Mouse (Mus musculus) ES-E14 (cell line): ENCODE results near the gene C1s1. TPM values are rescaled to one million over a fixed set of nuclear protein-coding genes. Genes with fewer than 3 reads are reported as not detected.

Experiments used
- DNase-seq: peaks from one replicate; pipeline ENCODE4 v3.0.0-alpha.2; 2013; ENCODE audit warnings: low read depth, low spot score
- H3K27ac ChIP-seq: 2 replicates; pipeline ENCODE4 v1.5.1; 2012; ENCODE audit warnings: low read depth, mild to moderate bottlenecking, low read length, moderate library complexity, mixed read lengths; ENCODE audit not compliant: poor library complexity, insufficient read depth, severe bottlenecking
- H3K36me3 ChIP-seq: 2 replicates; pipeline ENCODE4 v1.6.1; 2012; ENCODE audit warnings: mild to moderate bottlenecking, low read length, moderate library complexity, mixed read lengths; ENCODE audit not compliant: control insufficient read depth, poor library complexity, insufficient read depth, severe bottlenecking
- H3K4me1 ChIP-seq, 2 experiments: fragments of 150-350 bp in 1 of 2; sonication (generic) in 1 of 2; 2 replicates each; pipeline ENCODE4 v1.6.1; 2012; ENCODE audit warnings: low read length in 2 of 2, mild to moderate bottlenecking in 1 of 2, mixed read lengths in 1 of 2; ENCODE audit not compliant: control insufficient read depth in 2 of 2, insufficient read depth in 2 of 2, poor library complexity in 1 of 2
- H3K4me3 ChIP-seq, 2 experiments: fragments of 150-350 bp in 1 of 2; sonication (generic) in 1 of 2; 2 replicates each; pipeline ENCODE4 v1.5.1; 2012; ENCODE audit warnings: low read length in 2 of 2, low read depth in 1 of 2, mild to moderate bottlenecking in 1 of 2, mixed read lengths in 1 of 2; ENCODE audit not compliant: insufficient read depth in 1 of 2, poor library complexity in 1 of 2, severe bottlenecking in 1 of 2
- H3K9ac ChIP-seq: 2 replicates; pipeline ENCODE4 v1.6.1; 2012; ENCODE audit warnings: low read depth, mild to moderate bottlenecking, low read length, mixed read lengths; ENCODE audit not compliant: poor library complexity, insufficient read depth, severe bottlenecking
- H3K9me3 ChIP-seq: fragments of 150-350 bp; sonication (generic); 2 replicates; pipeline ENCODE4 v1.6.1; 2012; ENCODE audit warnings: low read depth, mild to moderate bottlenecking, low read length; ENCODE audit not compliant: control insufficient read depth, insufficient read depth
- CHD2 ChIP-seq: IDR thresholded peaks from 2 replicates; pipeline ENCODE4 v1.6.1; 2014; ENCODE audit warnings: mild to moderate bottlenecking, low read depth, low read length, inconsistent platforms
- HCFC1 ChIP-seq: IDR thresholded peaks from 2 replicates; pipeline ENCODE4 v1.6.1; 2012; ENCODE audit warnings: low read length, inconsistent platforms, borderline replicate concordance; ENCODE audit not compliant: insufficient read depth
- MAFK ChIP-seq: IDR thresholded peaks from 2 replicates; pipeline ENCODE4 v1.6.1; 2014; ENCODE audit warnings: mild to moderate bottlenecking, low read depth, low read length, inconsistent platforms; ENCODE audit not compliant: insufficient read depth
- ZC3H11A ChIP-seq: IDR thresholded peaks from 2 replicates; pipeline ENCODE4 v1.6.1; 2012; ENCODE audit warnings: low read depth, mild to moderate bottlenecking, inconsistent platforms, low read length, borderline replicate concordance
- ZNF384 ChIP-seq: IDR thresholded peaks from 2 replicates; pipeline ENCODE4 v1.6.1; 2012; ENCODE audit warnings: low read depth, low read length, inconsistent platforms
- in situ Hi-C, 2 experiments: fragments of 600-800 bp; cut with MboI; formaldehyde crosslinking; loops; one replicate each; pipeline ENCODE4 v1.15.1; 2025; ENCODE audit warnings: low sequenced_read_pairs in 2 of 2, inconsistent platforms in 1 of 2; ENCODE audit not compliant: unreplicated experiment in 2 of 2
- total RNA-seq: library from RNA; depleted of rRNA; stranded (reverse); fragments of 300-350 nt; gene quantifications from 2 replicates; pipeline ENCODE4 v1.2.3, GENCODE M21; 2012

Gene C1s1
- total RNA-seq, 1 experiment = 2.6 TPM

- no peak overlapping the region for H3K27ac ChIP-seq
- in situ Hi-C loops = no loop called here
- no peak for DNase-seq
- H3K4me1 ChIP-seq = peaks cover 0 to 11% of the 10 kb centered on the region in 2 experiments; a peak in 2 of 4 replicates
- H3K9me3 ChIP-seq = no peaks in the 10 kb centered on the region
- no peak for TF ChIP-seq CHD2
- H3K4me3 ChIP-seq = no peak overlapping the region
- H3K9ac ChIP-seq = no peak overlapping the region
- no peaks in the 10 kb centered on the region for H3K36me3 ChIP-seq
Observed at GRCm38 (mm10) chr6:124502021-124502420, 40.1 kb downstream of the C1s1 start.

GRCm38 (mm10) chr6:124501473-124501872, 40.7 kb downstream of the C1s1 start:
- Histone ChIP-seq H3K9ac (no peak overlapping the region), H3K4me3 (no peak overlapping the region), H3K36me3 (no peaks in the 10 kb centered on the region), H3K4me1 (peaks cover 0 to 11% of the 10 kb centered on the region in 2 experiments; a peak in 2 of 4 replicates), H3K27ac (no peak overlapping the region), H3K9me3 (no peaks in the 10 kb centered on the region)
- DNase-seq = no peak
- TF ChIP-seq ZC3H11A (no peak), CHD2 (no peak), ZNF384 (no peak), HCFC1 (no peak), MAFK (no peak)
- in situ Hi-C loops = no loop called here

- Histone ChIP-seq H3K27ac (no peak overlapping the region), H3K4me1 (peaks cover 0 to 11% of the 10 kb centered on the region in 2 experiments; a peak in 2 of 4 replicates), H3K9me3 (no peaks in the 10 kb centered on the region), H3K4me3 (no peak overlapping the region), H3K36me3 (no peaks in the 10 kb centered on the region), H3K9ac (no peak overlapping the region)
- no peak for TF ChIP-seq ZNF384
- TF ChIP-seq MAFK = no peak
- TF ChIP-seq ZC3H11A = no peak
- no peak for TF ChIP-seq HCFC1
- no peak for TF ChIP-seq CHD2
- DNase-seq = no peak
- in situ Hi-C loops = no loop called here
Observed at GRCm38 (mm10) chr6:124499914-124500566, 42.1 kb downstream of the C1s1 start.

GRCm38 (mm10) chr6:124496054-124496453, 46.1 kb downstream of the C1s1 start:
- TF ChIP-seq HCFC1 = no peak
- no peak for TF ChIP-seq MAFK
- TF ChIP-seq CHD2 = no peak
- no peak for TF ChIP-seq ZNF384
- TF ChIP-seq ZC3H11A = no peak
- DNase-seq = no peak

GRCm38 (mm10) chr6:124493886-124494285, 48.3 kb downstream of the C1s1 start:
- Histone ChIP-seq H3K4me1 (peaks cover 0 to 3% of the 10 kb centered on the region in 2 experiments; a peak in 1 of 4 replicates), H3K27ac (no peak overlapping the region), H3K36me3 (no peaks in the 10 kb centered on the region), H3K9ac (peak overlapping the region; percentile 23), H3K9me3 (no peaks in the 10 kb centered on the region), H3K4me3 (no peak overlapping the region)
- in situ Hi-C loops = no loop called here
- DNase-seq = no peak
- no peak for TF ChIP-seq ZC3H11A
- TF ChIP-seq ZNF384 = no peak
- no peak for TF ChIP-seq HCFC1
- TF ChIP-seq CHD2 = no peak
- no peak for TF ChIP-seq MAFK

More at GRCm38 (mm10) chr6:124496054-124496453, 46.1 kb downstream of the C1s1 start:
- in situ Hi-C loops = no loop called here
- Histone ChIP-seq H3K27ac (no peak overlapping the region), H3K36me3 (no peaks in the 10 kb centered on the region), H3K9ac (no peak overlapping the region), H3K9me3 (no peaks in the 10 kb centered on the region), H3K4me3 (no peak overlapping the region), H3K4me1 (peaks cover 0 to 11% of the 10 kb centered on the region in 2 experiments; a peak in 1 of 4 replicates)
